Mouse (Mus musculus) liver, postnatal 0 days (tissue): ENCODE measurements around the gene Snx29.

Experiments used
- CTCF ChIP-seq: sonication (generic); IDR thresholded peaks from 2 replicates; pipeline ENCODE4 v1.5.1; 2016; ENCODE audit warnings: antibody characterized with exemption, low read depth
- EP300 ChIP-seq: IDR thresholded peaks from 2 replicates; pipeline ENCODE4 v1.6.1; 2016; ENCODE audit warnings: antibody characterized with exemption, low read depth, mild to moderate bottlenecking

- TF ChIP-seq CTCF, result no peak
- TF ChIP-seq EP300, result no peak
Measured at GRCm38 (mm10) chr16:11568095-11568494, 245.4 kb downstream of the Snx29 start.
